Mouse (Mus musculus) kidney, postnatal 0 days (tissue): Measurements from ENCODE around the gene Prss46. TPM values are rescaled to one million over a fixed set of nuclear protein-coding genes. Genes with fewer than 3 reads are reported as not detected.

Experiments
- ATAC-seq: fragments of 200-750 bp; cut with Nextera tagmentation; replicated peaks from 2 replicates; pipeline ENCODE4 v1.8.0; 2017; ENCODE audit warnings: low read depth, moderate number of reproducible peaks, moderate TSS enrichment, moderate library complexity; ENCODE audit not compliant: low FRiP score
- DNase-seq: peaks from one replicate; pipeline ENCODE4 v3.0.0-alpha.2; 2016; ENCODE audit warnings: low spot score
- H3K27ac ChIP-seq: fragments of 300-500 bp; sonication (generic); 2 replicates; pipeline ENCODE4 v1.5.1; 2014; ENCODE audit warnings: mild to moderate bottlenecking
- H3K27me3 ChIP-seq: fragments of 300-500 bp; sonication (generic); 2 replicates; pipeline ENCODE4 v1.6.1; 2014; ENCODE audit warnings: low read length, mixed read lengths; ENCODE audit not compliant: insufficient read depth
- H3K36me3 ChIP-seq: fragments of 300-500 bp; sonication (generic); 2 replicates; pipeline ENCODE4 v1.6.1; 2014; ENCODE audit warnings: low read length, mixed read lengths; ENCODE audit not compliant: insufficient read depth
- H3K4me1 ChIP-seq: fragments of 300-500 bp; sonication (generic); replicated peaks from 2 replicates; pipeline ENCODE4 v1.6.1; 2014; ENCODE audit warnings: antibody characterized with exemption, low read length, mixed read lengths; ENCODE audit not compliant: insufficient read depth
- H3K4me2 ChIP-seq: fragments of 300-500 bp; sonication (generic); 2 replicates; pipeline ENCODE4 v1.6.1; 2014; ENCODE audit warnings: mild to moderate bottlenecking, low read length, moderate library complexity, mixed read lengths
- H3K4me3 ChIP-seq: fragments of 300-500 bp; sonication (generic); replicated peaks from 2 replicates; pipeline ENCODE4 v1.5.1; 2014; ENCODE audit warnings: low read depth, low read length
- H3K9ac ChIP-seq: fragments of 300-500 bp; sonication (generic); 2 replicates; pipeline ENCODE4 v1.6.1; 2014; ENCODE audit warnings: low read depth, low read length
- H3K9me3 ChIP-seq: fragments of 300-500 bp; sonication (generic); replicated peaks from 2 replicates; pipeline ENCODE4 v1.6.1; 2016; ENCODE audit warnings: low read length, inconsistent platforms, mixed read lengths
- CTCF ChIP-seq: IDR thresholded peaks from 2 replicates; pipeline ENCODE4 v1.5.1; 2016; ENCODE audit warnings: antibody characterized with exemption, low read depth, mild to moderate bottlenecking, moderate library complexity
- WGBS: fragments of 180-500 bp; shearing (Covaris S2); extraction: QIAGEN DNeasy Blood & Tissue Kit; methylation state at CpG from one replicate; pipeline ENCODE4 v1.1.7; 2014; 5-methylcytosine and 5-hydroxymethylcytosine counted together
- polyA plus RNA-seq: library from polyadenylated mRNA; unstranded; fragments of >200 nt; fragmentation: Nextera tagmentation; extraction: Ambion mirVana; gene quantifications from 2 replicates; pipeline ENCODE4 v1.2.1, GENCODE M21; 2015

The Prss46 gene
- polyA plus RNA-seq, 1 experiment from 2014 or later = not detected

- no peaks in the 10 kb centered on the region for H3K9me3 ChIP-seq
- no peak for TF ChIP-seq CTCF
- H3K27ac ChIP-seq = no peak overlapping the region
- H3K27me3 ChIP-seq = no peaks in the 10 kb centered on the region
- ATAC-seq (no peak), DNase-seq (no peak)
- WGBS = 89% methylated on average over 3 of the region's 3 CpGs
- no peak overlapping the region for H3K4me2 ChIP-seq
- H3K9ac ChIP-seq = no peak overlapping the region
- no peaks in the 10 kb centered on the region for H3K36me3 ChIP-seq
- H3K4me3 ChIP-seq = no peak overlapping the region
- peaks cover 6% of the 10 kb centered on the region for H3K4me1 ChIP-seq
Measured at GRCm38 (mm10) chr9:110892552-110892951, 48.2 kb downstream of the Prss46 start.

GRCm38 (mm10) chr9:110893429-110893828 lies 49.1 kb downstream of the Prss46 start:
- DNase-seq (no peak), ATAC-seq (no peak)
- WGBS = 75% methylated on average over 10 of the region's 10 CpGs
- Histone ChIP-seq H3K4me3 (no peak overlapping the region), H3K36me3 (0 out of 2 replicates have a peak, but pooled peaks cover 3% of the 10 kb centered on the region), H3K27me3 (no peaks in the 10 kb centered on the region), H3K27ac (no peak overlapping the region), H3K9ac (no peak overlapping the region), H3K4me2 (no peak overlapping the region), H3K9me3 (no peaks in the 10 kb centered on the region), H3K4me1 (peaks cover 6% of the 10 kb centered on the region)
- TF ChIP-seq CTCF = no peak

GRCm38 (mm10) chr9:110895507-110895906 lies 51.2 kb downstream of the Prss46 start:
- 0 out of 2 replicates have a peak, but pooled peaks have one; percentile 38 for ATAC-seq

GRCm38 (mm10) chr9:110895994-110896393 lies 51.7 kb downstream of the Prss46 start:
- Histone ChIP-seq H3K4me3 (no peak overlapping the region), H3K36me3 (0 out of 2 replicates have a peak, but pooled peaks cover 5% of the 10 kb centered on the region), H3K27me3 (no peaks in the 10 kb centered on the region), H3K9ac (no peak overlapping the region), H3K27ac (no peak overlapping the region), H3K4me1 (peaks cover 6% of the 10 kb centered on the region), H3K4me2 (peak overlapping the region; percentile 37), H3K9me3 (no peaks in the 10 kb centered on the region)
- no peak for TF ChIP-seq CTCF
- DNase-seq (peak; percentile 12), ATAC-seq (peak; percentile 16; the same call in 1 of the 2 replicates)
- 17% methylated on average over 7 of the region's 7 CpGs for WGBS

More at GRCm38 (mm10) chr9:110895507-110895906, 51.2 kb downstream of the Prss46 start:
- no peak overlapping the region for H3K4me3 ChIP-seq
- 0 out of 2 replicates have a peak, but pooled peaks cover 5% of the 10 kb centered on the region for H3K36me3 ChIP-seq
- no peak overlapping the region for H3K4me2 ChIP-seq
- no peak for DNase-seq
- H3K27ac ChIP-seq = no peak overlapping the region
- H3K27me3 ChIP-seq = no peaks in the 10 kb centered on the region
- H3K4me1 ChIP-seq = peaks cover 6% of the 10 kb centered on the region
- no peaks in the 10 kb centered on the region for H3K9me3 ChIP-seq
- 34% methylated on average over 5 of the region's 5 CpGs for WGBS
- TF ChIP-seq CTCF = peak; percentile 28; the same call in 1 of the 2 replicates
- H3K9ac ChIP-seq = no peak overlapping the region

GRCm38 (mm10) chr9:110896595-110896994 lies 52.3 kb downstream of the Prss46 start:
- Histone ChIP-seq H3K4me3 (no peak overlapping the region), H3K4me2 (peak overlapping the region; percentile 37), H3K36me3 (0 out of 2 replicates have a peak, but pooled peaks cover 5% of the 10 kb centered on the region), H3K27me3 (no peaks in the 10 kb centered on the region), H3K4me1 (peaks cover 6% of the 10 kb centered on the region), H3K27ac (no peak overlapping the region), H3K9me3 (no peaks in the 10 kb centered on the region), H3K9ac (no peak overlapping the region)
- TF ChIP-seq CTCF = no peak
- WGBS = 8% methylated on average over 6 of the region's 6 CpGs
- ATAC-seq (peak; percentile 27), DNase-seq (peak; percentile 19)

- 44% methylated on average over 10 of the region's 10 CpGs for WGBS
- Histone ChIP-seq H3K9ac (no peak overlapping the region), H3K4me3 (no peak overlapping the region), H3K4me1 (peaks cover 6% of the 10 kb centered on the region), H3K27ac (no peak overlapping the region), H3K4me2 (no peak overlapping the region), H3K27me3 (no peaks in the 10 kb centered on the region), H3K36me3 (0 out of 2 replicates have a peak, but pooled peaks cover 5% of the 10 kb centered on the region), H3K9me3 (no peaks in the 10 kb centered on the region)
- TF ChIP-seq CTCF = no peak
- DNase-seq = no peak
- ATAC-seq = no peak
Measured at GRCm38 (mm10) chr9:110899451-110900008, 55.2 kb downstream of the Prss46 start.

GRCm38 (mm10) chr9:110901204-110901603 lies 56.9 kb downstream of the Prss46 start:
- WGBS = 94% methylated on average over 6 of the region's 6 CpGs
- 0 out of 2 replicates have a peak, but pooled peaks cover 5% of the 10 kb centered on the region for H3K36me3 ChIP-seq
- no peaks in the 10 kb centered on the region for H3K27me3 ChIP-seq
- H3K9me3 ChIP-seq = no peaks in the 10 kb centered on the region
- DNase-seq (no peak), ATAC-seq (no peak)
- no peak for TF ChIP-seq CTCF
- peaks cover 4% of the 10 kb centered on the region for H3K4me1 ChIP-seq
- no peak overlapping the region for H3K4me2 ChIP-seq
- no peak overlapping the region for H3K27ac ChIP-seq
- H3K4me3 ChIP-seq = no peak overlapping the region
- H3K9ac ChIP-seq = no peak overlapping the region
